Mouse (Mus musculus) yolk sac, embryonic 10.5 days (tissue): Measurements from ENCODE around the gene Limch1.

ENCODE experiments used
- DNase-seq: peaks from one replicate; pipeline ENCODE4 v3.0.0-alpha.2; 2017; ENCODE audit warnings: low spot score

The Limch1 gene

GRCm38 (mm10) chr5:66785995-66786620 is 40.5 kb downstream of the Limch1 start:
- DNase-seq: no peak

- DNase-seq: no peak
Measured at GRCm38 (mm10) chr5:66786621-66787061, 41.0 kb downstream of the Limch1 start.

- no peak for DNase-seq
Measured at GRCm38 (mm10) chr5:66789041-66789440, 43.4 kb downstream of the Limch1 start.

GRCm38 (mm10) chr5:66791161-66791560 is 45.5 kb downstream of the Limch1 start:
- DNase-seq: no peak

- no peak for DNase-seq
Measured at GRCm38 (mm10) chr5:66793251-66793650, 47.6 kb downstream of the Limch1 start.

- no peak for DNase-seq
Measured at GRCm38 (mm10) chr5:66797326-66797725, 51.7 kb downstream of the Limch1 start.

- no peak for DNase-seq
Measured at GRCm38 (mm10) chr5:66798135-66798534, 52.5 kb downstream of the Limch1 start.

GRCm38 (mm10) chr5:66798591-66799003 is 53.0 kb downstream of the Limch1 start:
- DNase-seq: no peak

GRCm38 (mm10) chr5:66800243-66800642 is 54.6 kb downstream of the Limch1 start:
- peak; percentile 36 for DNase-seq

- no peak for DNase-seq
Measured at GRCm38 (mm10) chr5:66800977-66801376, 55.4 kb downstream of the Limch1 start.

- DNase-seq: no peak
Measured at GRCm38 (mm10) chr5:66802196-66802595, 56.6 kb downstream of the Limch1 start.

GRCm38 (mm10) chr5:66806335-66806734 is 60.7 kb downstream of the Limch1 start:
- no peak for DNase-seq

- DNase-seq: no peak
Measured at GRCm38 (mm10) chr5:66807737-66808136, 62.1 kb downstream of the Limch1 start.

GRCm38 (mm10) chr5:66809016-66809570 is 63.5 kb downstream of the Limch1 start:
- no peak for DNase-seq

- DNase-seq: no peak
Measured at GRCm38 (mm10) chr5:66810396-66810795, 64.8 kb downstream of the Limch1 start.

GRCm38 (mm10) chr5:66814674-66815073 is 69.0 kb downstream of the Limch1 start:
- no peak for DNase-seq

- no peak for DNase-seq
Measured at GRCm38 (mm10) chr5:66815877-66816276, 70.2 kb downstream of the Limch1 start.

- DNase-seq: no peak
Measured at GRCm38 (mm10) chr5:66816751-66817150, 71.1 kb downstream of the Limch1 start.

- DNase-seq: no peak
Measured at GRCm38 (mm10) chr5:66817184-66817956, 71.7 kb downstream of the Limch1 start.

- DNase-seq: no peak
Measured at GRCm38 (mm10) chr5:66822500-66823205, 77.0 kb downstream of the Limch1 start.

GRCm38 (mm10) chr5:66825586-66825985 is 80.0 kb downstream of the Limch1 start:
- no peak for DNase-seq

- DNase-seq: no peak
Measured at GRCm38 (mm10) chr5:66826844-66827243, 81.2 kb downstream of the Limch1 start.

- DNase-seq: no peak
Measured at GRCm38 (mm10) chr5:66829505-66829904, 83.9 kb downstream of the Limch1 start.
